Mouse (Mus musculus): ENCODE data around the gene Scand1. TPM values are rescaled to one million over a fixed set of nuclear protein-coding genes. Genes with fewer than 3 reads are reported as not detected.

The Scand1 gene
- polyA plus RNA-seq, 1 experiment from 2014 or later = 56.7 TPM

GRCm38 (mm10) chr2:156289552-156290160, 22.8 kb downstream of the Scand1 start:
- no peaks in the 10 kb centered on the region for H3K4me1 ChIP-seq (ENCODE audit: insufficient read depth)
- 89% methylated on average over 2 of the region's 2 CpGs for WGBS (ENCODE audit: insufficient replicate concordance)
- no peak overlapping the region for H3K9ac ChIP-seq (replicated peaks)
- no peak for ATAC-seq
- H3K4me2 ChIP-seq (ENCODE audit: low read depth, low read length) = no peak overlapping the region
- no peak overlapping the region for H3K4me3 ChIP-seq (ENCODE audit: low read depth, low read length)
- DNase-seq = no peak
- TF ChIP-seq CTCF (IDR thresholded peaks at IDR 0.05; ENCODE audit: low read depth) (no peak), EP300 (IDR thresholded peaks at IDR 0.05; ENCODE audit: low read depth) (no peak)
- H3K27me3 ChIP-seq (ENCODE audit: insufficient read depth, low read length) = no peaks in the 10 kb centered on the region
- no peak overlapping the region for H3K27ac ChIP-seq (ENCODE audit: low read depth)
- H3K36me3 ChIP-seq (replicated peaks; ENCODE audit: insufficient read depth, low read length) = peaks cover 36% of the 10 kb centered on the region
- H3K9me3 ChIP-seq (ENCODE audit: low read length) = no peaks in the 10 kb centered on the region

GRCm38 (mm10) chr2:156288222-156288621, 24.3 kb downstream of the Scand1 start:
- no peak overlapping the region for H3K9ac ChIP-seq (replicated peaks)
- TF ChIP-seq CTCF (IDR thresholded peaks at IDR 0.05; ENCODE audit: low read depth) (no peak), EP300 (IDR thresholded peaks at IDR 0.05; ENCODE audit: low read depth) (no peak)
- H3K4me1 ChIP-seq (ENCODE audit: insufficient read depth) = no peaks in the 10 kb centered on the region
- no peak for ATAC-seq
- no peak overlapping the region for H3K4me3 ChIP-seq (ENCODE audit: low read depth, low read length)
- DNase-seq = no peak
- 80% methylated on average over 2 of the region's 2 CpGs for WGBS (ENCODE audit: insufficient replicate concordance)
- H3K9me3 ChIP-seq (ENCODE audit: low read length) = no peaks in the 10 kb centered on the region
- H3K27me3 ChIP-seq (ENCODE audit: insufficient read depth, low read length) = no peaks in the 10 kb centered on the region
- H3K36me3 ChIP-seq (replicated peaks; ENCODE audit: insufficient read depth, low read length) = peaks cover 29% of the 10 kb centered on the region
- H3K27ac ChIP-seq (ENCODE audit: low read depth) = no peak overlapping the region
- no peak overlapping the region for H3K4me2 ChIP-seq (ENCODE audit: low read depth, low read length)

GRCm38 (mm10) chr2:156286733-156287132, 25.8 kb downstream of the Scand1 start:
- Histone ChIP-seq H3K4me3 (ENCODE audit: low read depth, low read length) (no peak overlapping the region), H3K9me3 (ENCODE audit: low read length) (no peaks in the 10 kb centered on the region), H3K27me3 (ENCODE audit: insufficient read depth, low read length) (no peaks in the 10 kb centered on the region), H3K36me3 (replicated peaks; ENCODE audit: insufficient read depth, low read length) (peaks cover 28% of the 10 kb centered on the region), H3K4me2 (ENCODE audit: low read depth, low read length) (no peak overlapping the region), H3K9ac (replicated peaks) (no peak overlapping the region), H3K27ac (ENCODE audit: low read depth) (no peak overlapping the region), H3K4me1 (ENCODE audit: insufficient read depth) (no peaks in the 10 kb centered on the region)
- 80% methylated on average over 4 of the region's 4 CpGs for WGBS (ENCODE audit: insufficient replicate concordance)
- ATAC-seq = no peak
- TF ChIP-seq CTCF (IDR thresholded peaks at IDR 0.05; ENCODE audit: low read depth) (peak; percentile 33), EP300 (IDR thresholded peaks at IDR 0.05; ENCODE audit: low read depth) (no peak)
- DNase-seq = no peak

GRCm38 (mm10) chr2:156285161-156285560, 27.3 kb downstream of the Scand1 start:
- no peaks in the 10 kb centered on the region for H3K27me3 ChIP-seq (ENCODE audit: insufficient read depth, low read length)
- WGBS (ENCODE audit: insufficient replicate concordance) = 71% methylated on average over 2 of the region's 2 CpGs
- ATAC-seq = no peak

GRCm38 (mm10) chr2:156281227-156281626, 31.3 kb downstream of the Scand1 start:
- Histone ChIP-seq H3K4me3 (ENCODE audit: low read depth, low read length) (no peak overlapping the region), H3K9ac (replicated peaks) (no peak overlapping the region), H3K27me3 (ENCODE audit: insufficient read depth, low read length) (no peaks in the 10 kb centered on the region), H3K9me3 (ENCODE audit: low read length) (no peaks in the 10 kb centered on the region), H3K4me1 (ENCODE audit: insufficient read depth) (no peaks in the 10 kb centered on the region), H3K27ac (ENCODE audit: low read depth) (no peak overlapping the region), H3K36me3 (replicated peaks; ENCODE audit: insufficient read depth, low read length) (peaks cover 21% of the 10 kb centered on the region), H3K4me2 (ENCODE audit: low read depth, low read length) (no peak overlapping the region)
- TF ChIP-seq CTCF (IDR thresholded peaks at IDR 0.05; ENCODE audit: low read depth) (no peak), EP300 (IDR thresholded peaks at IDR 0.05; ENCODE audit: low read depth) (no peak)
- DNase-seq (no peak), ATAC-seq (no peak)
- 75% methylated on average over 4 of the region's 4 CpGs for WGBS (ENCODE audit: insufficient replicate concordance)

More at GRCm38 (mm10) chr2:156285161-156285560, 27.3 kb downstream of the Scand1 start:
- Histone ChIP-seq H3K9me3 (ENCODE audit: low read length) (no peaks in the 10 kb centered on the region), H3K4me2 (ENCODE audit: low read depth, low read length) (no peak overlapping the region), H3K27ac (ENCODE audit: low read depth) (no peak overlapping the region), H3K36me3 (replicated peaks; ENCODE audit: insufficient read depth, low read length) (peaks cover 26% of the 10 kb centered on the region), H3K4me3 (ENCODE audit: low read depth, low read length) (no peak overlapping the region), H3K9ac (replicated peaks) (no peak overlapping the region), H3K4me1 (ENCODE audit: insufficient read depth) (no peaks in the 10 kb centered on the region)
- TF ChIP-seq EP300 (IDR thresholded peaks at IDR 0.05; ENCODE audit: low read depth) (no peak), CTCF (IDR thresholded peaks at IDR 0.05; ENCODE audit: low read depth) (no peak)
- no peak for DNase-seq

GRCm38 (mm10) chr2:156278226-156279017, 34.1 kb downstream of the Scand1 start:
- Histone ChIP-seq H3K9ac (replicated peaks) (no peak overlapping the region), H3K36me3 (replicated peaks; ENCODE audit: insufficient read depth, low read length) (peaks cover 27% of the 10 kb centered on the region), H3K27ac (ENCODE audit: low read depth) (peak overlapping the region; percentile 46), H3K9me3 (ENCODE audit: low read length) (no peaks in the 10 kb centered on the region), H3K4me3 (ENCODE audit: low read depth, low read length) (no peak overlapping the region), H3K4me2 (ENCODE audit: low read depth, low read length) (no peak overlapping the region), H3K27me3 (ENCODE audit: insufficient read depth, low read length) (no peaks in the 10 kb centered on the region), H3K4me1 (ENCODE audit: insufficient read depth) (no peaks in the 10 kb centered on the region)
- ATAC-seq = peak; percentile 87
- TF ChIP-seq CTCF (IDR thresholded peaks at IDR 0.05; ENCODE audit: low read depth) = peak; percentile 92
- no peak for TF ChIP-seq EP300 (IDR thresholded peaks at IDR 0.05; ENCODE audit: low read depth)
- DNase-seq = peak; percentile 83
- 41% methylated on average over 4 of the region's 4 CpGs for WGBS (ENCODE audit: insufficient replicate concordance)
